Mouse (Mus musculus): ENCODE results near the gene Mcrs1. TPM values are rescaled to one million over a fixed set of nuclear protein-coding genes. Genes with fewer than 3 reads are reported as not detected.
A peak's percentile ranks its signal among the peaks of the same experiment; 100 is the strongest.

Gene Mcrs1
- 59.0 and 59.2 TPM in 2 replicates for polyA plus RNA-seq (2015; fragmentation: Nextera tagmentation; extraction: Ambion mirVana)

DNA sequence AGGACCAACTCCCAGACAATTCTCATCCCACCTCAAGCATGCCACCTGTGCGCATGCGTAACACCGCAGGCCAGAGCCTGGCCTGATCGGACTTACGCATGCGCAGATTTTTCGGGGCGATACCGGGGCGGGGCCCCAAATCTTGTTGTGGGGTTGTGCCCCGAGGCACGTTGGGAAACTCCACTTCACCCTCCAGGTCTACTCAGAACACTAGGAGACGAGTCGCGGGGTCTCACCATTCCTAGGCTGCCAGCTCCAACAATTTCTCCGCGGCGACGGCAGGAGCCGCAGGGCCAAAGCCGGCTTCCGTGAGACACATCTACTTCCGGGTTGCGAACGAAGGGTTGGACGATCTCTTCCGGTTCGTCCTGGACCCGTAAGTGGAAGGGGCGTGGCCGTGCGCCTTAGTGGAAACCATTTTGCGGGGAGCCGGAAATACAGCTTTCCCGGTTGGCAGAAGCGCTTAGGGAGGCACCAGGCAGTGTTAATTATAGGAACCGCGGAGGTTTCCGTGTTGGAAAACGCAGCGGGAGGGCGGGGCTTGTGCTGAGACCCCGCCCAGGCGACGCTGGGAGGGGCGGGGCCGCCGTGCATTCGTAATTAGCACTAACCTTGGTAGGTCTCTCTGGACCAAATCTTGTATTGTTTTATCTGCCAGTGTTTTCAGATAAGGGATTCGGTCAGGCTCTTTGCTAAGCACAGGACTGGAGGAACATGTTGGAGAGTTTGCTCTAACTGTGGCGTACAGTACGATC lies at the start of gene Mcrs1:
TSS of gene Mcrs1 (minus strand) at position 336 of the 755 bp plus-strand sequence.
- H3K4me2 ChIP-seq = peak within 1 kb of the TSS; percentile 92
- H3K36me3 ChIP-seq = peaks cover 29% of the 10 kb centered on the region
- H3K27ac ChIP-seq = peak within 1 kb of the TSS; percentile 92
- H3K9ac ChIP-seq = peak within 1 kb of the TSS; percentile 72
- DNase-seq (peak; percentile 93), ATAC-seq (ENCODE audit: low read depth) (peak; percentile 87)
- under 1% methylated on average over 52 of the region's 52 CpGs for WGBS (ENCODE audit: insufficient replicate concordance)
- H3K27me3 ChIP-seq = no peaks in the 10 kb centered on the region
- H3K4me1 ChIP-seq (replicated peaks) = peaks cover 28% of the 10 kb centered on the region
- no peaks in the 10 kb centered on the region for H3K9me3 ChIP-seq (replicated peaks)
- peak within 1 kb of the TSS; percentile 65 for H3K4me3 ChIP-seq (replicated peaks)

- no peak for DNase-seq
- no peak for ATAC-seq (ENCODE audit: low read depth)
- Histone ChIP-seq H3K9ac (no peak overlapping the region), H3K4me1 (replicated peaks) (peaks cover 33% of the 10 kb centered on the region), H3K27me3 (peaks cover 8% of the 10 kb centered on the region), H3K4me2 (peak overlapping the region; percentile 84; the same call in 1 of the 2 replicates), H3K9me3 (replicated peaks) (no peaks in the 10 kb centered on the region), H3K4me3 (replicated peaks) (no peak overlapping the region), H3K27ac (no peak overlapping the region), H3K36me3 (no peaks in the 10 kb centered on the region)
- WGBS (ENCODE audit: insufficient replicate concordance) = 44% methylated on average over 5 of the region's 5 CpGs
These were observed 44.5 kb upstream of the Mcrs1 start for GRCm38 (mm10) chr15:99296213-99296612.

- WGBS (ENCODE audit: insufficient replicate concordance) = 4% methylated on average over 15 of the region's 17 CpGs
- Histone ChIP-seq H3K27ac (peak within 1 kb of the TSS; percentile 47), H3K4me3 (replicated peaks) (peak within 1 kb of the TSS; percentile 69), H3K27me3 (peaks cover 8% of the 10 kb centered on the region), H3K9me3 (replicated peaks) (no peaks in the 10 kb centered on the region), H3K4me2 (peak within 1 kb of the TSS; percentile 84), H3K4me1 (replicated peaks) (peaks cover 33% of the 10 kb centered on the region), H3K9ac (peak within 1 kb of the TSS; percentile 73), H3K36me3 (no peaks in the 10 kb centered on the region)
- DNase-seq = peak; percentile 17
- ATAC-seq (ENCODE audit: low read depth) = no peak
These were observed 43.8 kb upstream of the Mcrs1 start, which contains the start of gene Fam186b for GRCm38 (mm10) chr15:99295484-99295981. Gene Fam186b (minus strand): TSS chr15:99295888.

DNA sequence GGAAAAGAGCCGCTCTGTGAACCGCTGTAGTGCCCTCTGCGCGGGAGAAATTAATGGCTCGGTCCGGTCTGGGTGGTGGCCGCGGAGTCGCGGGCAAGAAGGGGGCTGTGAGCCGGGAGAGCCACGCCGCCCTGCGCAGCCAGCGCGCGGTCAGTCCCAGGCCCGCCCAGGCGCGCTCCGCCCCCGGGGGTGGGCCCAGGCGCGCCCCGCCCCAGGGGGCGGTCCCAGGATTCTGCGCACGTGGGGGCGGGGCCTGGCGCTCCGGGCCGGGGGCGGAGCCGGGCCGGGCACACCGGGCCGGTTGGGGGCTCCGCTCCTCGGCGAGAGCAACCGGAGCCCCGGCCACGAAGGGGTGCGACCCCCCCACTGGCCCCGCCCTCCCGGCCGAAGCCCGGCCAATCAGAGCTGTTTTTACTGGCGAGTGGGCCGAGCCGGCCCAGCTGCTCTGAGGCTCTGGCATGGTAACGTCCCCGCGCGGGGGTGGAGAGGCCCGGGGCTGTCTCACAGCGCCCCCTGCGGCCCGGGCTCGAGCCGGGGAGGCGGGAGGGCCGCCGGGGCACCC lies 43.1 kb upstream of the Mcrs1 start, which contains the start of gene Prpf40b:
TSS of gene Prpf40b (plus strand) at position 275 of the 562 bp plus-strand sequence.
- WGBS (ENCODE audit: insufficient replicate concordance) = under 1% methylated on average over 60 of the region's 64 CpGs
- DNase-seq (peak; percentile 77), ATAC-seq (ENCODE audit: low read depth) (peak; percentile 94)
- Histone ChIP-seq H3K9ac (peak within 1 kb of the TSS; percentile 73), H3K27ac (peak within 1 kb of the TSS; percentile 47), H3K4me2 (peak within 1 kb of the TSS; percentile 84), H3K27me3 (peaks cover 8% of the 10 kb centered on the region), H3K4me3 (replicated peaks) (peak within 1 kb of the TSS; percentile 69), H3K4me1 (replicated peaks) (peaks cover 31% of the 10 kb centered on the region), H3K9me3 (replicated peaks) (no peaks in the 10 kb centered on the region), H3K36me3 (no peaks in the 10 kb centered on the region)

- peak overlapping the region; percentile 69 for H3K4me3 ChIP-seq (replicated peaks)
- H3K27ac ChIP-seq = no peak overlapping the region
- DNase-seq = no peak
- H3K9ac ChIP-seq = peak overlapping the region; percentile 73
- ATAC-seq (ENCODE audit: low read depth) = peak; percentile 8; the same call in 1 of the 2 replicates
- no peaks in the 10 kb centered on the region for H3K9me3 ChIP-seq (replicated peaks)
- peaks cover 30% of the 10 kb centered on the region for H3K4me1 ChIP-seq (replicated peaks)
- peaks cover 8% of the 10 kb centered on the region for H3K27me3 ChIP-seq
- H3K36me3 ChIP-seq = no peaks in the 10 kb centered on the region
- WGBS (ENCODE audit: insufficient replicate concordance) = 9% methylated on average over 16 of the region's 16 CpGs
- peak overlapping the region; percentile 84 for H3K4me2 ChIP-seq
These were observed 42.5 kb upstream of the Mcrs1 start for GRCm38 (mm10) chr15:99294287-99294686.

- H3K4me2 ChIP-seq = no peak overlapping the region
- no peak for DNase-seq
- 68% methylated on average over 11 of the region's 11 CpGs for WGBS (ENCODE audit: insufficient replicate concordance)
- ATAC-seq (ENCODE audit: low read depth) = no peak
- H3K36me3 ChIP-seq = no peaks in the 10 kb centered on the region
- no peaks in the 10 kb centered on the region for H3K9me3 ChIP-seq (replicated peaks)
- H3K27ac ChIP-seq = no peak overlapping the region
- H3K4me3 ChIP-seq (replicated peaks) = no peak overlapping the region
- peaks cover 17% of the 10 kb centered on the region for H3K4me1 ChIP-seq (replicated peaks)
- no peak overlapping the region for H3K9ac ChIP-seq
- H3K27me3 ChIP-seq = peaks cover 10% of the 10 kb centered on the region
These were observed 38.8 kb upstream of the Mcrs1 start for GRCm38 (mm10) chr15:99290586-99290985.

- DNase-seq = peak; percentile 32
- H3K4me2 ChIP-seq = peak overlapping the region; percentile 41
- H3K27ac ChIP-seq = no peak overlapping the region
- 0 out of 2 replicates have a peak, but pooled peaks cover 2% of the 10 kb centered on the region for H3K27me3 ChIP-seq
- H3K4me3 ChIP-seq (replicated peaks) = no peak overlapping the region
- peak; percentile 81 for ATAC-seq (ENCODE audit: low read depth)
- 38% methylated on average over 8 of the region's 8 CpGs for WGBS (ENCODE audit: insufficient replicate concordance)
- H3K36me3 ChIP-seq = no peaks in the 10 kb centered on the region
- H3K4me1 ChIP-seq (replicated peaks) = peaks cover 21% of the 10 kb centered on the region
- no peak overlapping the region for H3K9ac ChIP-seq
- no peaks in the 10 kb centered on the region for H3K9me3 ChIP-seq (replicated peaks)
These were observed 33.4 kb upstream of the Mcrs1 start for GRCm38 (mm10) chr15:99285189-99285535.

- H3K4me2 ChIP-seq = peak overlapping the region; percentile 41
- 19% methylated on average over 14 of the region's 14 CpGs for WGBS (ENCODE audit: insufficient replicate concordance)
- peak; percentile 48 for DNase-seq
These were observed 32.9 kb upstream of the Mcrs1 start for GRCm38 (mm10) chr15:99284527-99285188.

GRCm38 (mm10) chr15:99283456-99283855 lies 31.7 kb upstream of the Mcrs1 start:
- H3K9ac ChIP-seq = no peak overlapping the region
- H3K4me2 ChIP-seq = no peak overlapping the region
- no peak overlapping the region for H3K4me3 ChIP-seq (replicated peaks)
- H3K9me3 ChIP-seq (replicated peaks) = no peaks in the 10 kb centered on the region
- H3K36me3 ChIP-seq = no peaks in the 10 kb centered on the region
- DNase-seq (no peak), ATAC-seq (ENCODE audit: low read depth) (no peak)
- H3K4me1 ChIP-seq (replicated peaks) = peaks cover 21% of the 10 kb centered on the region
- H3K27ac ChIP-seq = no peak overlapping the region
- 0 out of 2 replicates have a peak, but pooled peaks cover 7% of the 10 kb centered on the region for H3K27me3 ChIP-seq
- 51% methylated on average over 10 of the region's 10 CpGs for WGBS (ENCODE audit: insufficient replicate concordance)

More at GRCm38 (mm10) chr15:99284527-99285188, 32.9 kb upstream of the Mcrs1 start:
- ATAC-seq (ENCODE audit: low read depth) = peak; percentile 67
- Histone ChIP-seq H3K9ac (no peak overlapping the region), H3K4me1 (replicated peaks) (peaks cover 21% of the 10 kb centered on the region), H3K27ac (no peak overlapping the region), H3K27me3 (0 out of 2 replicates have a peak, but pooled peaks cover 3% of the 10 kb centered on the region), H3K9me3 (replicated peaks) (no peaks in the 10 kb centered on the region), H3K36me3 (no peaks in the 10 kb centered on the region), H3K4me3 (replicated peaks) (no peak overlapping the region)

DNA sequence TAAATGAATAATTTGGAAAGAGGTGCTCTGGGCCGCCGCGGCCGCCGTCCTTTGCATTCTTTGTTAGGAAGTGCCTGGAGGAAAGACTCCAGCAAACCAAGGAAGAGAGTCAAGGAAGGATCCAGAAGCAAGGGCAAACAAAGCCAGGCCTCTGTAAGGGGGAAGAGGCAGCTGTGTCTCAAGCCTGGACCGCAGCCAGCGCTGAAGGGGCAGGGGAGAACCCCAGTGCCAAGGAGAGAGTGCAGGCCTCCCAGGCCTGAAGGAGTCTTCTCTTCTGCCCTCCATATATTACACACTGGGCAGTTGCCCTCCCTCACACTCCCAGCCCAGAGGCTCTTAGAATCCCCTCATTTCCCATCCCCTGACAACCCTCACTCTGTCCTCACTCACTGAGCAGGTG lies 26.5 kb upstream of the Mcrs1 start:
- H3K4me3 ChIP-seq (replicated peaks) = no peak overlapping the region
- H3K9ac ChIP-seq = no peak overlapping the region
- no peaks in the 10 kb centered on the region for H3K9me3 ChIP-seq (replicated peaks)
- no peak overlapping the region for H3K4me2 ChIP-seq
- no peaks in the 10 kb centered on the region for H3K4me1 ChIP-seq (replicated peaks)
- no peaks in the 10 kb centered on the region for H3K36me3 ChIP-seq
- 0 out of 2 replicates have a peak, but pooled peaks cover 5% of the 10 kb centered on the region for H3K27me3 ChIP-seq
- DNase-seq (no peak), ATAC-seq (ENCODE audit: low read depth) (no peak)
- no peak overlapping the region for H3K27ac ChIP-seq
- 85% methylated on average over 7 of the region's 7 CpGs for WGBS (ENCODE audit: insufficient replicate concordance)

DNA sequence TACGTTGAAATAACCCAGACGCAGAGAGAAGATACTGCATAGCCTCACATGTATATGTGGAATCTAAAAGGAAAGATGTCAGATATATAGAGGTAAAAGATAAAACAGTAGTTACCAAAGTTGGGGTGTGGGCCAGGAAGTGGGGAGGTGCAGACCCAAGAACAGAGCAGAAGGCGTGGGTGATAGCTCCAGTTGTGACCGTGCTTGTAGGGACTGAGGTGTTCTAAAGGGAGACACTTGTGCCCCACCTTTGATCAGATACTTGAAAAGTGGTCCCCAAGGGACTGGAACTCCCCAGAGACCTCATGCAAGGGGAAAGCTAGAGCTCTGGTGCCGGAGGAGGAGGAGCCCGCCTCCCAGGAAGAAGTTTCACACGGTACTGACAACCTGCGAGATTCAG lies 24.3 kb upstream of the Mcrs1 start:
- Histone ChIP-seq H3K4me3 (replicated peaks) (no peak overlapping the region), H3K27ac (no peak overlapping the region), H3K27me3 (0 out of 2 replicates have a peak, but pooled peaks cover 5% of the 10 kb centered on the region), H3K4me1 (replicated peaks) (no peaks in the 10 kb centered on the region), H3K9me3 (replicated peaks) (no peaks in the 10 kb centered on the region), H3K9ac (no peak overlapping the region), H3K4me2 (no peak overlapping the region), H3K36me3 (no peaks in the 10 kb centered on the region)
- ATAC-seq (ENCODE audit: low read depth) = no peak
- DNase-seq = no peak
- WGBS (ENCODE audit: insufficient replicate concordance) = 56% methylated on average over 8 of the region's 8 CpGs
